Mouse (Mus musculus) cerebellum, adult 9-11 months (tissue): ENCODE measurements around the gene Bub1.
A peak's percentile ranks its signal among the peaks of the same experiment; 100 is the strongest.

Source experiments
- DNase-seq: peaks from one replicate; pipeline ENCODE4 v3.0.0; 2022

Bub1 gene

DNA sequence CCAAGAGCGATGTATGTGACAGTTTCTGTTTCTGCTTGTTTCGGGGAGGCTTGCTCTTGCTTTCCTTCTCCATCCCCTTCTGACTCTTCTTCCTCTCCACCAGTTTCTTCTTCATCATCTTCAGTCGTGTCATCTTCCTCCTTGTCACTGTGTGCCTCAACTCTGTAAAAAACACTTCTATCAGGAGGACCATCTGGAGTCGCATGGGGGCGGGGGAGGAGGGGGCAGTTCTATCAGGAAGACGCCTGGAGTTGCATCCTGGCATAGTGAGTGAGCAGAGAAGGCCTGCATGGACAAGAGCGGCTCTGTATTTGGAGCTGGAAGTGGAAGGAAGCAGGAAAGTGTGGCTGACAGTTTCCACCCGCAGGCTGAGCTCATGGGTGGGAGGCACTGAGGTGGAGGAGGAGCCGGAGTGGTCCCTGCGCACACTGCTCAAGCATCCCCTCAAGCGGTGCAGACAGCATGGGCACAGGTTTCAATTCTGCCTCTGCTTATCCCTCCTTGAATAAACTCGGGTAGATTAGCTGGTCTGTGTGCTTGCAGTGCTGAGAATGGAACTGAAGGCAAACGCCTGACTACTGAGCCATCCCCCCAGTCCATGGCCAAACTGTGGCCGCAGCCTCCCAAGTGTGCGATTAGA, 57.6 kb downstream of the Bub1 start:
- no peak for DNase-seq

DNA sequence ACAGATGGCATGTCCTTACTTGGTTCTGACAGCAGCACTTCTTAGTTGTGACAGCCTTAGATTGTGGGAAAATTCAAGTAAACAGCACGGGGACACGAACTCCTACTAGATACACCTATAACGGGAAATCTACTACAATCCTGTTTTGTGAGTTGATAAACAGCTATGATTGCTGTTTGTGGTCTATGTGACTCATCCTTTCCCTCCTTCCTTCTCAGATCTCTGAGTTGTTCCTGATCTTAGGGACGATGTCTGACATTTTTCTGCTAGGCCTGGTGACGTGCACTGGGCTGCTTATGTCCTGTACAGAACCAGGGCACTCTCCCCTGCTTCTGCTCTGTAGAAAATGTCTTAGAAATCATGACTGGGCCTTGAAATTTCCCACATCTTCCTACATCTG, 70.1 kb downstream of the Bub1 start:
- DNase-seq, result no peak

- DNase-seq, result no peak
Measured at GRCm38 (mm10) chr2:127760429-127761000, 71.2 kb downstream of the Bub1 start.

DNA sequence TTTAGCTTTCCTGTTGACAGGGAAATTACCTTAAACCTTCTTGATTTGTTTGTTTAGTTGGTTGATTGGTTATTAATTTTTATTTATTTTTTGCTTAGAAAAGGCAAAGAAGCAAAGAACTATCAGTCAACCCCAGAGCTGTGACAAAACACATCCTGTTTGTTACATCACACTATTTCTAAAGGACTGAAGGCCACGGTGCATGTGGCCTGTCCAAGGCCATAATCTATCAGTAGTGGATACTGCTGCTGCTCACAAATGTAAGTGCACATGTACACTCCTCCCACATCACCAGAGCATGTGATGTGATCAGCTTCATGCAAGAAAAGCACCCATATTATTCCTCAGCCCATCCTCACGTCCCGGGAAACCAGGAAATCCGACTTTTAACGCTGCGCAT, 71.7 kb downstream of the Bub1 start:
- no peak for DNase-seq

DNA sequence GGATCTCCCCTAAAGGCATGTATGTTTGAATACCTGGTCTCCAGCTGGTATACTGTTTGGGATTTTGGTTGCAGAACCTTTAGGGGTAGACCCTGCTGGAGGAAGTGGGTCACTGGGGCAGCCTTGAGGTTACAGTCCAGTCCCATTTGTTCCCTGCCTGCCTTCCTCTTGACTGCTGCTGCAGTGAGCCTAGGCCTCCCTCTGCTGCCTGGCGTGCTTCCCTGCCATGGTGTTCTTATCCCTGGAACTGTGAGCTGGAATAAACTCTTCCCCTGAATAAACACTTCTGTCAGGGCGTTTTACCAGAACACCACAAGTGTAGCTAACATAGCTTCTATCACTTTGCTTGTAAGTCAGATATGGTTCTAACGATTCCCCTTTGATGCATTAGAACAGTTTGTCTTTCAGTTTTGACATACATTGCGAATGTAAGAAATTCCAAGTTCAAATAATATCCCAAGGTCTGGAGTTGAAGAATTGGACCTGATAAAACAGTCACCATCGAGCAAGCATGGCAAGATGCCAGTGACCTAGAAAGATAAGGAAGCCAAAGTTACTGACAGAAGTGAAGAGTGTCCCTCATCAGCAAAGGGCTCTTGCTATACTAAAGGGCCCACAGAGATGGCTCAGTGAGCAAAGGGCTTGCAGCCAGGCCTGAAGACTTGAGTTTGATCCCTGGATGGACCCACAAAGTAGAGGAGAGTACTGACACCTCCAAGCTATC, 72.3 kb downstream of the Bub1 start:
- DNase-seq, result no peak

- peak; percentile 91 for DNase-seq
Measured at GRCm38 (mm10) chr2:127757171-127757570, 74.5 kb downstream of the Bub1 start.

DNA sequence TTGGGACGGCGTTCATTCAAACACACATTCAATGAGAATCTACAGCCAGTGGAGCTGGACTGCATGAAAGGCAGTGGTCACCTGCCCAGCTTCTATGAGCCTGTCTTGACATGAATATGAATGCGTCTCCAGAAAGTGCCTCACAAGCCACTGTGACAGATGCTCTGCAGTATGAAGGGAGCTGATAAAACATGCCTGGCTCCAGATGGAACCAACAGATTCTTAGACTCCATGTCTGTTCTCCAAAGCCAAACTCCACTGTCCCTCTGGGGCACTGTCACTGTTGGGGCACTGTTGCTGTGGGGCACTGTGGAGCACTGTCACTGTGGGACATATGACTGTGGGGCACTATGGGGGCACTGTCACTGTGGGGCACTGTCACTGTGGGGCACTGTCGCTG, 77.6 kb downstream of the Bub1 start:
- DNase-seq, result no peak

DNA sequence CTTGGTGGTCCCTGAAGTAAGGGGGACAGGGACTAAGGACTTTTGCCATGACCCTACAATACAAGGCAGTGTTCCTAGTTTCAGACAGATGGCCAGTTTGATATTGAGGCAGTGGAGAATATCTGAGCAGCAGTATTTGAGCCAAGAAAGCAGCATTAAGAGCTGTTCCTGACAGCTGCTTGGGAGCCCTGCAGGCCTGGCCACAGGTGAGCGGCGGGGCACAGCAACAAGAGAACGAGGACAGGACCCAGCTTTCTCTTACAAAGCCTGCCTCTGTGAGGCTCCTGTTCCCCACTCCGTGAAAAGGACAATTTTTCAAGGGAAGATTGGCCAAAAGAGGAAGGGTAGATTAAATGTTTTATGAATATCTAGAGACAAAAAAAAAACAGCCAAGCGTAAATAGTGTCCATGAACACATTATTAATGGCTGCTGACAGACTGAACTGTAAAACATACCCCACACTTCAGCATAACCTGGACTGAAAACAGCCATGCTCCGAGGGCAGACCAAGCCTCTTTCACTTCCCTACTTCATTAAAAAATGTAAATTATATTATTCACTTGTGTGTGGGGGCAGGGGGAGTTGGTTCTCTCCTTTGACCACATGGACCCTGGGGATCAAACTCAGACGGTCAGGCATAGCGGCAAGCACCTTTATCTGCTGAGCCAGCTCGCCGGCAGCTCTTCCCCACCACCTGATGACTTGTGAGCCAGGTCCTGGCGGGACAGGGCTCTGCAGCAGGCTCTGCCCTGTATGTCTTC, 79.6 kb downstream of the Bub1 start:
- no peak for DNase-seq
